Mouse (Mus musculus): Measurements from ENCODE around the gene Kcnb1. TPM values are rescaled to one million over a fixed set of nuclear protein-coding genes. Genes with fewer than 3 reads are reported as not detected.

The Kcnb1 gene
- polyA plus RNA-seq, 1 experiment from 2014 or later: 0.60 TPM

- peaks cover 27% of the 10 kb centered on the region for H3K27me3 ChIP-seq
- WGBS: 99% methylated on average over 3 of the region's 3 CpGs
- H3K27ac ChIP-seq: no peak overlapping the region
- no peaks in the 10 kb centered on the region for H3K36me3 ChIP-seq
- ATAC-seq (replicated peaks; ENCODE audit: insufficient number of reproducible peaks, insufficient read depth, low FRiP score, low read depth): no peak
- no peaks in the 10 kb centered on the region for H3K9me3 ChIP-seq (replicated peaks)
- H3K4me1 ChIP-seq (replicated peaks): peaks cover 6% of the 10 kb centered on the region
- no peak overlapping the region for H3K4me2 ChIP-seq
- no peak overlapping the region for H3K9ac ChIP-seq
- no peak overlapping the region for H3K4me3 ChIP-seq
Measured at GRCm38 (mm10) chr2:167142282-167142681, 47.7 kb downstream of the Kcnb1 start.

- peaks cover 6% of the 10 kb centered on the region for H3K4me1 ChIP-seq (replicated peaks)
- ATAC-seq (replicated peaks; ENCODE audit: insufficient number of reproducible peaks, insufficient read depth, low FRiP score, low read depth): no peak
- H3K9ac ChIP-seq: no peak overlapping the region
- no peaks in the 10 kb centered on the region for H3K36me3 ChIP-seq
- H3K9me3 ChIP-seq (replicated peaks): no peaks in the 10 kb centered on the region
- no peak overlapping the region for H3K4me2 ChIP-seq
- H3K4me3 ChIP-seq: no peak overlapping the region
- peaks cover 27% of the 10 kb centered on the region for H3K27me3 ChIP-seq
- 53% methylated on average over 4 of the region's 4 CpGs for WGBS
- H3K27ac ChIP-seq: no peak overlapping the region
Measured at GRCm38 (mm10) chr2:167141810-167142209, 48.1 kb downstream of the Kcnb1 start.

GRCm38 (mm10) chr2:167139801-167140269, 50.1 kb downstream of the Kcnb1 start:
- Histone ChIP-seq H3K4me2 (no peak overlapping the region), H3K4me3 (no peak overlapping the region), H3K9me3 (replicated peaks) (no peaks in the 10 kb centered on the region), H3K36me3 (no peaks in the 10 kb centered on the region), H3K9ac (no peak overlapping the region), H3K27ac (no peak overlapping the region), H3K4me1 (replicated peaks) (peaks cover 6% of the 10 kb centered on the region), H3K27me3 (peaks cover 14% of the 10 kb centered on the region)
- WGBS: 35% methylated on average over 13 of the region's 13 CpGs
- ATAC-seq (replicated peaks; ENCODE audit: insufficient number of reproducible peaks, insufficient read depth, low FRiP score, low read depth): no peak

- H3K36me3 ChIP-seq: no peaks in the 10 kb centered on the region
- H3K4me2 ChIP-seq: no peak overlapping the region
- no peak for ATAC-seq (replicated peaks; ENCODE audit: insufficient number of reproducible peaks, insufficient read depth, low FRiP score, low read depth)
- no peak overlapping the region for H3K4me3 ChIP-seq
- H3K9me3 ChIP-seq (replicated peaks): no peaks in the 10 kb centered on the region
- H3K9ac ChIP-seq: no peak overlapping the region
- WGBS: 52% methylated on average over 6 of the region's 6 CpGs
- H3K4me1 ChIP-seq (replicated peaks): peaks cover 6% of the 10 kb centered on the region
- H3K27me3 ChIP-seq: peaks cover 2% of the 10 kb centered on the region
- H3K27ac ChIP-seq: no peak overlapping the region
Measured at GRCm38 (mm10) chr2:167138611-167139010, 51.3 kb downstream of the Kcnb1 start.

- no peak for ATAC-seq (replicated peaks; ENCODE audit: insufficient number of reproducible peaks, insufficient read depth, low FRiP score, low read depth)
- no peaks in the 10 kb centered on the region for H3K36me3 ChIP-seq
- H3K4me1 ChIP-seq (replicated peaks): peaks cover 9% of the 10 kb centered on the region
- H3K4me3 ChIP-seq: no peak overlapping the region
- no peak overlapping the region for H3K4me2 ChIP-seq
- WGBS: 75% methylated on average over 14 of the region's 14 CpGs
- peaks cover 6% of the 10 kb centered on the region; the same call in 1 of the 2 replicates for H3K27me3 ChIP-seq
- H3K9me3 ChIP-seq (replicated peaks): no peaks in the 10 kb centered on the region
- H3K9ac ChIP-seq: no peak overlapping the region
- H3K27ac ChIP-seq: no peak overlapping the region
Measured at GRCm38 (mm10) chr2:167136909-167137308, 53.0 kb downstream of the Kcnb1 start.

GRCm38 (mm10) chr2:167132041-167132440, 57.9 kb downstream of the Kcnb1 start:
- H3K9ac ChIP-seq: no peak overlapping the region
- H3K9me3 ChIP-seq (replicated peaks): no peaks in the 10 kb centered on the region
- no peak for ATAC-seq (replicated peaks; ENCODE audit: insufficient number of reproducible peaks, insufficient read depth, low FRiP score, low read depth)
- peaks cover 19% of the 10 kb centered on the region for H3K27me3 ChIP-seq
- H3K4me2 ChIP-seq: no peak overlapping the region
- 41% methylated on average over 8 of the region's 8 CpGs for WGBS
- no peaks in the 10 kb centered on the region for H3K36me3 ChIP-seq
- H3K27ac ChIP-seq: no peak overlapping the region
- H3K4me3 ChIP-seq: no peak overlapping the region
- peaks cover 24% of the 10 kb centered on the region for H3K4me1 ChIP-seq (replicated peaks)

- H3K27me3 ChIP-seq: peaks cover 19% of the 10 kb centered on the region
- peaks cover 24% of the 10 kb centered on the region for H3K4me1 ChIP-seq (replicated peaks)
- no peaks in the 10 kb centered on the region for H3K9me3 ChIP-seq (replicated peaks)
- peak overlapping the region; percentile 60; the same call in 1 of the 2 replicates for H3K4me2 ChIP-seq
- peak overlapping the region; percentile 63 for H3K27ac ChIP-seq
- no peak for ATAC-seq (replicated peaks; ENCODE audit: insufficient number of reproducible peaks, insufficient read depth, low FRiP score, low read depth)
- H3K36me3 ChIP-seq: no peaks in the 10 kb centered on the region
- 44% methylated on average over 9 of the region's 9 CpGs for WGBS
- H3K9ac ChIP-seq: no peak overlapping the region
- H3K4me3 ChIP-seq: no peak overlapping the region
Measured at GRCm38 (mm10) chr2:167130050-167130770, 59.7 kb downstream of the Kcnb1 start.

- Histone ChIP-seq H3K27ac (peak overlapping the region; percentile 63), H3K4me2 (peak overlapping the region; percentile 60), H3K4me1 (replicated peaks) (peaks cover 24% of the 10 kb centered on the region), H3K36me3 (no peaks in the 10 kb centered on the region), H3K4me3 (peak overlapping the region; percentile 39), H3K9ac (no peak overlapping the region), H3K27me3 (peaks cover 19% of the 10 kb centered on the region), H3K9me3 (replicated peaks) (no peaks in the 10 kb centered on the region)
- 0 out of 2 replicates have a peak, but pooled peaks have one; percentile 32 for ATAC-seq (replicated peaks; ENCODE audit: insufficient number of reproducible peaks, insufficient read depth, low FRiP score, low read depth)
- 20% methylated on average over 9 of the region's 9 CpGs for WGBS
Measured at GRCm38 (mm10) chr2:167129608-167129955, 60.4 kb downstream of the Kcnb1 start.

GRCm38 (mm10) chr2:167128699-167129607, 61.0 kb downstream of the Kcnb1 start:
- WGBS: 26% methylated on average over 20 of the region's 20 CpGs
- Histone ChIP-seq H3K4me2 (peak overlapping the region; percentile 60), H3K9ac (no peak overlapping the region), H3K9me3 (replicated peaks) (no peaks in the 10 kb centered on the region), H3K27ac (peak overlapping the region; percentile 63), H3K27me3 (peaks cover 19% of the 10 kb centered on the region), H3K36me3 (no peaks in the 10 kb centered on the region), H3K4me1 (replicated peaks) (peaks cover 25% of the 10 kb centered on the region), H3K4me3 (peak overlapping the region; percentile 39)
- peak; percentile 49; the same call in 1 of the 2 replicates for ATAC-seq (replicated peaks; ENCODE audit: insufficient number of reproducible peaks, insufficient read depth, low FRiP score, low read depth)

- Histone ChIP-seq H3K4me3 (no peak overlapping the region), H3K4me2 (no peak overlapping the region), H3K27ac (no peak overlapping the region), H3K9ac (no peak overlapping the region), H3K27me3 (peaks cover 12% of the 10 kb centered on the region), H3K4me1 (replicated peaks) (peaks cover 32% of the 10 kb centered on the region), H3K36me3 (no peaks in the 10 kb centered on the region), H3K9me3 (replicated peaks) (no peaks in the 10 kb centered on the region)
- ATAC-seq (replicated peaks; ENCODE audit: insufficient number of reproducible peaks, insufficient read depth, low FRiP score, low read depth): no peak
- WGBS: 88% methylated on average over 5 of the region's 5 CpGs
Measured at GRCm38 (mm10) chr2:167127404-167127803, 62.6 kb downstream of the Kcnb1 start.

GRCm38 (mm10) chr2:167125781-167126180, 64.2 kb downstream of the Kcnb1 start:
- H3K27ac ChIP-seq: no peak overlapping the region
- 70% methylated on average over 4 of the region's 4 CpGs for WGBS

More at GRCm38 (mm10) chr2:167125781-167126180, 64.2 kb downstream of the Kcnb1 start:
- ATAC-seq (replicated peaks; ENCODE audit: insufficient number of reproducible peaks, insufficient read depth, low FRiP score, low read depth): no peak
- no peak overlapping the region for H3K4me3 ChIP-seq
- peaks cover 27% of the 10 kb centered on the region for H3K4me1 ChIP-seq (replicated peaks)
- peaks cover 9% of the 10 kb centered on the region for H3K27me3 ChIP-seq
- H3K4me2 ChIP-seq: no peak overlapping the region
- H3K36me3 ChIP-seq: no peaks in the 10 kb centered on the region
- no peaks in the 10 kb centered on the region for H3K9me3 ChIP-seq (replicated peaks)
- no peak overlapping the region for H3K9ac ChIP-seq
